Mouse (Mus musculus) natural killer cell, adult 2 months (primary cell): Measurements from ENCODE around the gene Cd59b.

Experiments
- DNase-seq, 2 experiments: peaks; one replicate each; pipeline ENCODE4 v3.0.0; 2022; ENCODE audit warnings: low spot score in 2 of 2

Gene Cd59b

GRCm38 (mm10) chr2:104069704-104070185, at the start of gene Cd59b:
TSS of gene Cd59b (plus strand) at chr2:104069849.
- DNase-seq, result peak; percentile 7 to 24

GRCm38 (mm10) chr2:104023096-104023495, 46.6 kb upstream of the Cd59b start:
- no peak for DNase-seq

GRCm38 (mm10) chr2:104024656-104025055, 45.0 kb upstream of the Cd59b start:
- DNase-seq, result no peak

GRCm38 (mm10) chr2:104027458-104028138, 42.1 kb upstream of the Cd59b start, which contains the start of gene Fbxo3:
TSS of gene Fbxo3 (plus strand) at chr2:104027721.
- peak; percentile 78 to 86 for DNase-seq

GRCm38 (mm10) chr2:104028139-104028723, 41.4 kb upstream of the Cd59b start, which contains the start of gene 4931422A03Rik:
TSS of gene 4931422A03Rik (minus strand) at chr2:104028361.
- peak in 1 of 2 experiments; percentile 7 for DNase-seq

GRCm38 (mm10) chr2:104029074-104029473, 40.6 kb upstream of the Cd59b start:
- DNase-seq, result no peak

- no peak for DNase-seq
Observed at GRCm38 (mm10) chr2:104030381-104030780, 39.3 kb upstream of the Cd59b start.

- no peak for DNase-seq
Observed at GRCm38 (mm10) chr2:104032056-104032455, 37.6 kb upstream of the Cd59b start.

GRCm38 (mm10) chr2:104034832-104035472, 34.7 kb upstream of the Cd59b start:
- DNase-seq, result peak in 1 of 2 experiments; percentile 9

- no peak for DNase-seq
Observed at GRCm38 (mm10) chr2:104035595-104035994, 34.1 kb upstream of the Cd59b start.

- DNase-seq, result no peak
Observed at GRCm38 (mm10) chr2:104036316-104036715, 33.3 kb upstream of the Cd59b start.

GRCm38 (mm10) chr2:104038236-104038635, 31.4 kb upstream of the Cd59b start:
- DNase-seq, result no peak

GRCm38 (mm10) chr2:104041632-104042031, 28.0 kb upstream of the Cd59b start:
- DNase-seq, result no peak

- DNase-seq, result no peak
Observed at GRCm38 (mm10) chr2:104042766-104043165, 26.9 kb upstream of the Cd59b start.

GRCm38 (mm10) chr2:104043624-104044478, 25.8 kb upstream of the Cd59b start:
- no peak for DNase-seq

GRCm38 (mm10) chr2:104044479-104045080, 25.1 kb upstream of the Cd59b start:
- DNase-seq, result no peak

- DNase-seq, result no peak
Observed at GRCm38 (mm10) chr2:104058381-104058780, 11.3 kb upstream of the Cd59b start.

GRCm38 (mm10) chr2:104058954-104059353, 10.7 kb upstream of the Cd59b start:
- no peak for DNase-seq

- no peak for DNase-seq
Observed at GRCm38 (mm10) chr2:104059786-104060185, 9.9 kb upstream of the Cd59b start.

- no peak for DNase-seq
Observed at GRCm38 (mm10) chr2:104060996-104061395, 8.7 kb upstream of the Cd59b start.

GRCm38 (mm10) chr2:104062665-104063064, 7.0 kb upstream of the Cd59b start:
- DNase-seq, result no peak
